Mouse (Mus musculus) E14TG2a.4 (cell line): ENCODE results near the gene Aup1.

Experiments
- CTCF ChIP-seq: conservative IDR thresholded peaks from 2 replicates; pipeline ENCODE4 v1.5.1; 2014; ENCODE audit warnings: low read length
- NANOG ChIP-seq: IDR thresholded peaks from 2 replicates; pipeline ENCODE4 v1.6.1; 2014; ENCODE audit warnings: borderline replicate concordance, low read length, mixed read lengths

- TF ChIP-seq CTCF (no peak), NANOG (no peak)
Observed at GRCm38 (mm10) chr6:83019044-83019443, 35.3 kb upstream of the Aup1 start.
